Mouse (Mus musculus) kidney, postnatal 14 days (tissue): ENCODE measurements around the gene Hist1h2ab.
A peak's percentile ranks its signal among the peaks of the same experiment; 100 is the strongest.

ENCODE experiments used
- DNase-seq: peaks from one replicate; pipeline ENCODE4 v3.0.0; 2022; ENCODE audit warnings: mixed read lengths

Hist1h2ab gene

DNA sequence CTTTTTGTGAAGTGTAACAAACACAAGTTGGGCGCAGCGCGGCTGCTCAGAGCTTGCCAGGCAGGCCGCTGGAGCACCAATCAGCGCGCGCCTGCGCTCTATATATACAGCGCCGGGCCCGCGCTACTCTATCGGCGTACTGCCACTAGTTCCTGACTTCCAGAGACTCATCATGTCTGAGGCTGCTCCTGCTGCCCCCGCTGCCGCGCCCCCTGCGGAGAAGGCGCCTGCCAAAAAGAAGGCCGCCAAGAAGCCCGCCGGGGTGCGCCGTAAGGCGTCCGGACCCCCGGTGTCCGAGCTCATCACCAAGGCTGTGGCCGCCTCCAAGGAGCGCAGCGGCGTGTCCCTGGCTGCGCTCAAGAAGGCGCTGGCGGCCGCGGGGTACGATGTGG, 12.3 kb upstream of the Hist1h2ab start, which contains the start of gene Hist1h1c:
TSS of gene Hist1h1c (plus strand) at position 132 of the 392 bp plus-strand sequence.
- peak; percentile 93 for DNase-seq

DNA sequence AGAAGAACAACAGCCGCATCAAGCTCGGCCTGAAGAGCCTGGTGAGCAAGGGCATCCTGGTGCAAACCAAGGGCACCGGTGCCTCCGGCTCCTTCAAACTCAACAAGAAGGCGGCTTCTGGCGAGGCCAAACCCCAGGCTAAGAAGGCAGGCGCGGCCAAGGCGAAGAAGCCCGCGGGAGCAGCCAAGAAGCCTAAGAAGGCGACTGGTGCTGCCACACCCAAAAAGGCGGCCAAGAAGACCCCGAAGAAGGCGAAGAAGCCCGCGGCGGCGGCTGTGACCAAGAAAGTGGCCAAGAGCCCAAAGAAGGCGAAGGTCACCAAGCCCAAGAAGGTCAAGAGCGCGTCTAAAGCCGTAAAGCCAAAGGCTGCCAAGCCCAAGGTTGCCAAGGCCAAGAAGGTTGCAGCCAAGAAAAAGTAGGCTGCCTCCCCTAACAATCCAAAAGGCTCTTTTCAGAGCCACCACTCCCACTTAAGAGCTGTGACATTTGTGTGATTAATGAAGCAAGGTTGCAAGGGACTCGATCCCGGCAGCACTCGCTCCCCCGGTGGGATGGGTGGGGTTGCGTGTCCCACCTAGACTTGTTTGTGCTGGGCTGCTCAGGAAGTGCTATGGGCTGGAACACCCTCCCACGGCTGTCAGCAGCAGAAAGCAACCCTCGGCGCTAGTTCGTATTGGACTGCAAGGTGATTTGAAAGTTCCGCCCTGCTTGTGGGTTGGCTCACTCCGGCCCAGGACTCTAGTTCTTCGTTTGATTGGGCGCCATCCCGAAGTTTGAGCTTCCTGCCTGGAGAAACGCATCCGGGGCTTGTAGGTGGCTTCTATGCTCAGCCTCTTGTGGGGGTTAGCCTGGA, 11.6 kb upstream of the Hist1h2ab start:
- DNase-seq = peak; percentile 96

DNA sequence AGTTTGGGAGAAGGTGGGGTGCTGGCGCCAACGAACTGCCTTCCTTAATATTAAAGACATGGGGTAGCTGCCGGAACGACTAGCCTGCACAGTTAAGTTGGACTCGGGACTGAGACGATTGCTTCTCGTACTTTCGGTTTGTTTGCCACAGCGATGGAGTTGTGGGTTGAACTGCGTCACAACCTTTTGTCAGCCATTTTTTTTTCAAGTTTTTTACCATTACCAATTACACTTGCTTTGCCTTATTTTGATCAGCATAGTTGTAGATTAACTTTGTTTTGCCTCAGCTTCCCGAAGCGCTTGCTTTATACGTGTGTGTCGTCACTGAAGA, 11.0 kb upstream of the Hist1h2ab start:
- DNase-seq = no peak

DNA sequence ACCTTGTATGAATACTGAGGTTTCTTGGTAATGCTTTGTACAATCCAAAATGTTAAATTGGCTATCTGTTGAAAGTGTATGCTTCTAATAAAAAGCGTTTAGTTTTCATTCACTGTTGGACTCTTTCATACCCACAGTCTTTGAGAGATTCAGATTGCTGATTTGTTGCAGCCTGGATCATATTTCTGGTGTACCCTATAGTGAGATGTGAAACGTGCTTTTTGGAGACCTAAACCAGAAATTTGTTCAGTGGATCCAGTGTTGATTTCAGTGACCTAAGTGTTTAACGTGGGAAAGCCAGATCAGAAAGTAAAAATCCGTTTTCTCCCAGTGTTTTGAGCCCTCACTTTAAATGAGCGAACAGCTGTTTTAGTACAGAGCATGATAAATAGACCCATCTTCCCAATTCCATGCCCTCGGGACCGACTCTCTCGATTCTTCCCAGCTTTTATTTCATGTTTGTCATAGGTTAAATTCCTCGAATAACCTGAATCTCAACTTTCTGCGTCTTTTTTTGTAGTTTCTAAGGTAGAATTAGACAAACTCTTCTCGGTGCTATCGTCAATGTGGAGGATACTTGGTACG, 10.6 kb upstream of the Hist1h2ab start:
- no peak for DNase-seq

DNA sequence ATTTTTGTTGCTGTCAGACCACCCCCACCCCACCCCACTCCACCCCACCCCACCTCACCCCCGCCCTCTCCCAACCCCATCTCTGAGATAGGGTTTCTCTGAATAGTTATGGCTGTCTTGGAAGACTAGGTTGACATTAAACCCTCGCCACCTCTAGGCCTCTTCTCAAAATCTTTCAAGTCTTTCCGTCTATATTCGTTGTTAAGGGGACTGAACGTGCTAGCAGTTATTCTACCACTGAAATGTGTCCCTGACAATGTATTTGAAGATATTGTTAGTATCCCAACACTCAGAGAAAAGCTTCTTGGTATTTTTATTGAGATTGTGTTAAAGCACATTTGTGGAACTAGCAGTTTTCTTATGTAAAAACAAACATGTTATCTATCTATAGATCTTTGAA, 10.0 kb upstream of the Hist1h2ab start:
- DNase-seq = no peak

DNA sequence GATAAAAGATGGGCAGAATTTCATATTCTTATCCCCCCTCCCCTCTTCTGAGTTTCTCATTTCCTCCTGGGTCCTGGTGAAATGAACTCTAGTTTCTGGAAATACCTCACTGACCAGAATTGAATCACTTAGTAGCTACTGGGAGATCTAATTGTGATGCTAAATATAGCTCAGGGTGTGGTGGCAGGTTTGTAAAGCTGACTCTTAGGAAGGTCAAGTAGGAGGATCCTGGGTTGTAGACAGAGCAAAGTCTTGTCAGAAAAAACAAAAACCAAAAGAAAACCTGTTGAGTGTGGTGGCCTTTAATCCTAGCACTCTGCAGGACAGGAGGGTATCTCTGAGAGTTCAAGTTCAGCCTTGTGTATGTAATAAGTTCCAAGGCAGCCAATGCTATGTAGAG, 8.9 kb upstream of the Hist1h2ab start:
- DNase-seq = no peak

DNA sequence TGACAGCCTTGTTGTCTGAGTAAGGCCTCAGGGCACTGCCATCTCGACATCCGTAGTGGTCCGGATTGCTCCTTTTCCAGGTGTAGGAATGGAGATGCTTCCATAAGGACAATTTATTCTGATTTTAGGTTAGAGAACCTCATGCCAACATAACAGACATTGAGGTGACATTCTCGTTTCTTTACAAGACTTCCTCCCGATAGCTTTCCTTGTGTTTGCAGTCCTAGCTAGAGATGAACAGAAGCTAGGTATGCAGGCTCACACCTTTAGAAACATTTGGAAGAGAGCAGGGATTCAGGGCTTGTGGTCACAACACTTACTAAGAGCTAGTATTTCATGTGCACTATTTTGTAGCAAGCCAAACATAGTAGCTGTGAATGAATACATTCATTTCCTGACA, 7.7 kb upstream of the Hist1h2ab start:
- no peak for DNase-seq

DNA sequence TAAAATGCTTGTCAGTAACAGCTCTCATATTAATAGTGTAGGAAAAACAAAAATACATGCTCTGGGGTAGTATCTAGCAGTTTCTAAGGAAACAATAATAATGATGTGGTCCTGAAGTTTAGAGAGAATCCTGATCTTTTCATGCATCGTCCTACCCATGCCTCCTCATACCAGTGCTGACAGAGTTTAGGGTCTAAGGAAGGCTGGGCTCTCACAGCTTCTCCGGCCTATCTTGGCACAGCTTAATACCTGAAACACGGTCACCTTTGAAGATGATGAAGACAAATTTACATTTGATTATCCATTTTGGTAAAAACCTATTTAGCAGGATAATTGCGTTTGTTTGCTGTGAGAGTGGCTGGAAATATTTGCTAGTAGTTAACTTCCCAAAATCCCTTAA, 7.0 kb upstream of the Hist1h2ab start:
- no peak for DNase-seq

DNA sequence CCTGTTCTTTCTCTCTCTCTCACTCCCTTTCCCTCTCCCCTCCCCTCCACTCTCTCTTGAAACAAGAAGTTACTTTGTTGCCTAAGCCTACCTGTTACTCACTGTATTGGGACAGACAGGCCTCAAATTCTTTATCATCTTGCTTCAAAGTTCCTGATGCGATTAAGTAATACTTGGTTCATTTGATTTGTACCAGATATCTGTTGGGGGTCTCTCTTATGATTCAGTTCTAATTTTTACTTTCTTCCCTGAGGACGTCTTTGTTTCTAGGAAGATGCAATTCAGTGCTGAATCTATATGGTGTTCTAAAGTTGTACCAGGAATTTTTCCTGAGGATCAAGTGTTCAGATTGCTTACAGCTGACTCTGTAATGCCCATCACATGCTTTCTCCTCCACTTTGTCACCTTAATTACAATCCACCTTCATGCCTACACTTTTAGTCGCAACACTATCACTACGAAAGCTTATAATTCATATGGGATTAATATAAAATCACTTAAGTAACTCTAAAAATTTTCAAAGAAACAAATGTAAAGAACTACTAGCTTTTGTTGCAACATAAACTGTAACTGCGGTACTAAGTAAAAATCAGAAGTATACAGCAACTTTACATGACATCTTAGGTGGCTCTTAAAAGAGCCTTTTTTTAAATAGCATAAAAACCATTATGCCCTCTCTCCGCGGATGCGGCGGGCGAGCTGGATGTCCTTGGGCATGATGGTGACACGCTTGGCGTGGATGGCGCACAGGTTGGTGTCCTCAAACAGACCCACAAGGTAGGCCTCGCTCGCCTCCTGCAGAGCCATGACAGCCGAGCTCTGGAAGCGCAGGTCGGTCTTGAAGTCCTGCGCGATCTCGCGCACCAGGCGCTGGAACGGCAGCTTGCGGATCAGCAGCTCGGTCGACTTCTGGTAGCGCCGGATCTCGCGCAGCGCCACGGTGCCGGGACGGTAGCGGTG, 6.2 kb upstream of the Hist1h2ab start:
- no peak for DNase-seq

DNA sequence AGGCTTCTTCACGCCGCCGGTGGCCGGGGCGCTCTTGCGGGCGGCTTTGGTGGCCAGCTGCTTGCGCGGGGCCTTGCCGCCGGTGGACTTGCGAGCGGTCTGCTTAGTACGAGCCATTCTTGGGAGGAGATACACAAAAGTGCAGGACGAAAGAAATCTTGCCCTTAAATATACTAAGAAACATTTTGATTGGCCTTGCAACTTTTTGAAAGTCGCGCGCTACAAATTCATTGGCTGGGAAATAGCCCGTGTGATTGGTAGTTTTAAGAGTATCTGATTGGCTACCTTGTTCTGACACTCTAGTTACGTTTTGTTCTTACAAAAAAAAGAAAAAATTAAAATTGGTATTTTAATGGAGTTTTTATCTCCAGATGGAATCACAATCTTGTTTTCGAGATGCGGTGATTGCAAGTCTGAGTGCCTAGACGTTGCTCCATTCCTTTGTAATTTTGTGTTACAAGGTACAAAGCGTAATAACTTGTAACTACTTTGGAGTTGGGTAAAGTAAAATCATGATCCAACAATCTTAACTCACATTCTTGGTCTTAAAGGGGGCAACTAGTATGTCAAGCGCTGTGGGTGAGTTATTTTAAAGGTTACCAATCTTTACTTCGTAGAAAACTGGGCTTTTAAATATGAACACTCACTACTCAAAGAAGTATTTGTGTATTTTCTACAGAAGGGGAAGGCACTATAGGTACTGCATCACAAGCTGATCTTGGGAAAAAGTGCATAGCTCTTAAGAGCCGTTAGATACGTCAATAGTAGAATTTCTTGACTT, 5.4 kb upstream of the Hist1h2ab start, which contains the start of gene Hist1h3c:
TSS of gene Hist1h3c (minus strand) at position 222 of the 781 bp plus-strand sequence.
- peak; percentile 91 for DNase-seq

DNA sequence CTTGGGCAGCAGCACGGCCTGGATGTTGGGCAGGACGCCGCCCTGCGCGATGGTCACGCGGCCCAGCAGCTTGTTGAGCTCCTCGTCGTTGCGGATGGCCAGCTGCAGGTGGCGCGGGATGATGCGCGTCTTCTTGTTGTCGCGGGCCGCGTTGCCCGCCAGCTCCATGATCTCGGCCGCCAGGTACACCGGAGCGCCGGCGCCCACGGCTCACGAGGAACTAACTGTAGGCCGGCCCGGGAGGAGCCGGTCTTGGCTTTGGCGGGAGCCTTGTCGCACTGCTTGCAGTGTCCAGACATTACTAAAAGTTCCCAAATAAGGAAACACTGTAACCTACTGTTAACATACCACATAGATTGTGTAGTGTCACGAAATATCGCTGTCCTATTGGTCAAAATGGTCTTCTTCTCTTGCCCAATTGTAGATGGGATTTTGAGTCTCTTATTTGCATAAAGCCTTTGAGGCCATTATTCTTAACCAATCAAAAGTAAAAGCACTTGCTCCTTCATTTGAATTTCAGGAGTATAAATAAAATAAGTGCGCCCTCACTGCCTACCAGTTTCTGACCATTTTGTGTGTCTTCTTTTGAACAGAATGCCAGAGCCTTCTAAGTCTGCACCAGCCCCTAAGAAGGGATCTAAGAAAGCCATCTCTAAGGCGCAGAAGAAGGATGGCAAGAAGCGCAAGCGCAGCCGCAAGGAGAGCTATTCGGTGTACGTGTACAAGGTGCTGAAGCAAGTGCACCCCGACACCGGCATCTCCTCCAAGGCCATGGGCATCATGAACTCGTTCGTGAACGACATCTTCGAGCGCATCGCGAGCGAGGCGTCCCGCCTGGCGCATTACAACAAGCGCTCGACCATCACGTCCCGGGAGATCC, 4.5 kb upstream of the Hist1h2ab start, which contains the start of gene Hist1h2bb:
TSS of gene Hist1h2bb (plus strand) at position 534 of the 880 bp plus-strand sequence.
- peak; percentile 75 for DNase-seq

DNA sequence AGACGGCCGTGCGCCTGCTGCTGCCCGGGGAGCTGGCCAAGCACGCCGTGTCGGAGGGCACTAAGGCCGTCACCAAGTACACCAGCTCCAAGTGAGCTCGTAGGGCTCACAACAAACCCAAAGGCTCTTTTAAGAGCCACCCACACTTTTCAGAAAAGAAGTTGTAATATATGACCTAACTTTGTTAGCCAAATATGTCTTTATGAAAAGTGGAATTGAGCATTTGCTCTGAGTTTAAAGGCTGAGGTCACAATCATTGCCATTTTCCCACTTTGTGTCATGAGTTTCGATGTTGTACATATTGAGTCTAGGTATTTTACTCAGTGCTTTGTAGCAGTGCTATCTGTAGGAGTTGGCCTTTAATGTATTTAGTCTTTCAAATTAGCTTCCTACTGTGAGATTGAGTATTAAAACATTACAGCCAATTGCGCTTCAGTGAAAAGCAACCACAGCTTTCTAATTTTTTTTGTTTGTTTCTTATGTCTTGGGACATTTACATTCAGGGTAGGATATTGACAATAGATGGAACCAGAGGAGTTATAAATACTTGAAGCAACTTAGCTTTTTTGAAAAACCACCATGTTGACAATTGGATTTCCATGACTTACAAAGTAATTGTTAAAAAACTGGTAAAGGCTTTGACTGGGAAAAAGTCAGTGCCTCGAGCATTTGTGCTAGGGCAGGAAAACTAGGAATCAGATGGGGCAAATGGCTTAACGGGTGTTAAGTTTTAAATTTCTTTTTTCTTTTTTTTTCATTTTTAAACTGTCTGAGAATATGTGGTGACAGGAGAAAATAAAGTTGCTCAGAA, 3.6 kb upstream of the Hist1h2ab start:
- no peak for DNase-seq

DNA sequence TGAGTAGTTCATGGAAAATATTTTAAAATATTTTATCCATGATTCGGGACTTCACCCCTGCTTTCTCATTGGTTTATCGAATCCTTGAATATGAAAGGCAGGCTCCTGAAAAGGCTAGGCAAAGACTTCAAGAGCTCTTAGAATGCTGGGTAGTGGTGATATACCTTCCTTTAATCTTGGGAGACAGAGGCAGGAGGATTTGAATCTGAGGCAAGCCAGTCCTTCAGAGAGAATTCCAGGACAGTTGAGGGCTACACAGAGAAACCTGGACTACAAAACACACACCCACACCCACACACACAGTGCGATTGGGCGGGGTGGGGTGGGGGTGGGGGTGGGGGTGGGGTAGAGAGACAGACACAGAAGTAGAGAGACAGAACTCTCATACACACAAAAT, 3.0 kb upstream of the Hist1h2ab start:
- no peak for DNase-seq

DNA sequence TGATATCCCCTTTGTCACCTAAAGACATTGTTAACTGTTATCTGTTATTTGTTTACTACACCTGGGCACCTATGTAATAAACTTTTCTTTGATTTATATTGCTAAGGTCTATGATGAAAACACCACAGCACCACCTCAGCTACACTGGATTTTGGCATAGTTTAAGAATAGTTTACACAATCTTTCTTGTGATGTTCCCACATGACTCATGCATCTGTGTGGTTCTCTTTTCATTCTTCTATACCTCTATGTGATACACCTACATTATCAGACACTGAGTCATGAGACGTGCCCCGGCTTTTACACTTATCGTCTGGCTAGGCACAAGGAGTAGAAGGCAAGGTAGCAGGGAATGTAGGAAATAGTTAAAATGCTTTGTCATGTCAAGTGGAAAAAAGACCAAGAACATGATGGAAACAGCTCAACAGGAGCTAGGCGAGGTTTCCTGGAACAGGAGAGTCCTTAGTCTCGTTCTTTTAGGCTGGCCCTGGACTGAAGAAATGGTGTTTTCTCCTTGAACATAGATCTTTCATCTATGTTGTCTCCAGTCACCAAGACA, 1.3 kb upstream of the Hist1h2ab start:
- no peak for DNase-seq

DNA sequence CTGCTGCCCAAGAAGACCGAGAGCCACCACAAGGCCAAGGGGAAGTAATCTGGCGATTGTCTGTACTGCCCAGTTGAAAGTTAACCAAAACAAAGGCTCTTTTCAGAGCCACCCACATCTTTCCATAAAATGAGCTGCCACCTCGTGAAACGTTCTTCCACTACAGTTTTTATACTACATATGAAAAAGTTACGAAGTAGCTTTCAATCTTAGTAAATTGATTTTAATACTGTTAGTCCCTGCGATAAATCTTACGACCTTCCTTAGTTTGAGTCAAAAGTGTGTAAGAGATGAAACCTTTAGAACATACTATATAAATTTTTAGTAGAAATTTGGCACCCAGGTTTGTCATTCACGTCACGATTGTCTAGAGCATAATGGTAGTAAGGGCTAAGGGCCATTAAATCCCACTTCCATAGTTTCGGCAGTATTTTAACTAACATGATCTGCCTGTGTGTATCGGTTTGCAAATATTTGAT, 591 bp downstream of the Hist1h2ab start:
- no peak for DNase-seq

DNA sequence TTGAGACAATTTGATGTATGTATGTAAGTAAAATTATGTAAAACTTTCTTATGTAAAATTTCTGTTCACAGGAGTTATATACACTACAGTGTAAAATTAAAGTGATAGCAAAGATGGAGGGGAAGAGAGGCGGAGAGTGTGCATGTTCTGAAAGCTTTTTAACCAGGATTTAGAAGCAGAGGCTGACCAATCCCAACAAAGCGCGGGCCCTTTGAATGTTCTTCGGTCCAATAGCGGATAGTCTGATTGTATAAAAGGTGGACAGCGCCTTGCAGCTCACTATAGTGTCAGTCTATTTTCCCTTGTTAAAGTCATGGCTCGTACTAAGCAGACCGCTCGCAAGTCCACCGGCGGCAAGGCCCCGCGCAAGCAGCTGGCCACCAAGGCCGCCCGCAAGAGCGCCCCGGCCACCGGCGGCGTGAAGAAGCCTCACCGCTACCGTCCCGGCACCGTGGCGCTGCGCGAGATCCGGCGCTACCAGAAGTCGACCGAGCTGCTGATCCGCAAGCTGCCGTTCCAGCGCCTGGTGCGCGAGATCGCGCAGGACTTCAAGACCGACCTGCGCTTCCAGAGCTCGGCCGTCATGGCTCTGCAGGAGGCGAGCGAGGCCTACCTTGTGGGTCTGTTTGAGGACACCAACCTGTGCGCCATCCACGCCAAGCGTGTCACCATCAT, 1.3 kb downstream of the Hist1h2ab start, which contains the start of gene Hist1h3b:
TSS of gene Hist1h3b (plus strand) at position 201 of the 675 bp plus-strand sequence.
- peak; percentile 92 for DNase-seq

DNA sequence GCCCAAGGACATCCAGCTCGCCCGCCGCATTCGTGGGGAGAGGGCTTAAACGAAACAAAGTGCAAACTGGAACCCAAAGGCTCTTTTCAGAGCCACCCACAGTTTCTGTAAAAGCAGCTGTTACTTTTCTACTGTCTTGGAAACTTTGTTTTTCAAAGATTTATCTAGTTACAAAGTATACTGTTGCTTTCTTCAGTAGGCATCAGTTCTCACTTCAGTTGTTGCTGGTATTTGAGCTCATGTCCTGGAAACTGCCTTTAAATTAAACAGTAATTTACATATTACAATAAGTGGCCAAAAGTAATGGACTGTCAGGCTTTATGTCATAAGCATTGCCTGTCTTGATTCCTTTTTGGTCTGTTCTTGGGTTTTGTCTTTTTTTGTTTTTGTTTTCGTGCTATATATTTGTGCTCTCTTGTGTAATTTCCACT, 1.8 kb downstream of the Hist1h2ab start:
- DNase-seq = no peak

DNA sequence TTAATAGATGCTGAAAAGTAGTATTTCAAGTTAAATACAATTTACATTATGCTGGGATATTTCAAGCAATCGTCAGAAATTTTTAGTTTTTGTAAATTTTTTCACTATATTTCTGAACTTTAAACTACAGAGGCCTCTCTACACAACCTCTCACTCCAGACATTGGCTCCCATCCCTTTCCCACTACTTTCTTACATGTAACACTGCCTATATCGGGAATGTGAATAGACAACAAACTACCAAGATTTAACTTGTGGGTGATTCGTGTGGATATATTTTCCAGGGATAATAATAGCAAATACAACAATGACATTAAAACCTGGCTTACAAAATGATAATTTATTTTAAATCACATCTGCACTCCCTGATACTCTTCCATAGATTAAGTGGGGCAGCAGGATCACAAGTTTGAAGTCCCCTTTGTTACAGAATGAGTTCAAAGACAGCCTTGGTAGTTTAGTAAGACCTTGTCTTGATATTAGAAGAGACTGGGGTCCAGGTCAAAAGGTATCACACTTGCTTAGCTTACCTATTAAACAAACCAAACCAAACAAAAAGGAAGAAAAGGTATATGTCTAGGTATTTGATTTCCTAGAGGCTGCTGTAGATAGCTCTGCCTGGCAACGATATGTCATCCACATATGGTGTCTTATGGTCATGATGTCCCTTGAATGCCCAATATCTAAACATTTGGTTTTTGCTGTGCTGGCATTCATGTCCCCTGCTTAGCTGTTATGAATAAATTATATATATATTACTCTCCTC, 2.6 kb downstream of the Hist1h2ab start:
- no peak for DNase-seq
